Mouse (Mus musculus) naive thymus-derived CD4-positive, alpha-beta T cell, adult 5 months (primary cell): ENCODE results near the gene Ear6. TPM values are rescaled to one million over a fixed set of nuclear protein-coding genes. Genes with fewer than 3 reads are reported as not detected.

Experiments
- polyA plus RNA-seq: library from polyadenylated mRNA; unstranded; fragments of 100-300 nt; shearing (Covaris generic); gene quantifications from one replicate; pipeline ENCODE4 v1.2.1, GENCODE M21; 2017

Gene Ear6
- not detected for polyA plus RNA-seq

DNA sequence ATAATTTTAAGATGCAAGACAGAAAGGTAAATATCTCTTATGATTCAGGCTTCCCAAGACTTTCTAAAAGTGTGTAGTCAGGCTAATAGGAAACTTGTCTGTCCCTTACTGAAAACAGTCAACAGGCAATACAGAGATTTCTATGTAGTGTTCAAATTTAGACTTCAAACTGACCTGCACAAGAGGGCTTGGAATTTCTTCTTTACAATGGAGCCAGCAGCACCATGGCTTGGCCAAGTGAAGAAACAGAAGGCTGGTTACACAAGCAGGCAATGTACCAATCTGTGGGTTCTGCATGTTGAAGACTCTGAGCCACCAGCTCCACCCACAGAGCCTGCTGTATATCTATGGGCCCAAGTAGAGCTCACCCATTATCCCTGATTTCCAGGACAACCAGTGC is at the start of gene Ear6:
Ear6 (plus strand) TSS at position 301 of the 400 bp plus-strand sequence.

DNA sequence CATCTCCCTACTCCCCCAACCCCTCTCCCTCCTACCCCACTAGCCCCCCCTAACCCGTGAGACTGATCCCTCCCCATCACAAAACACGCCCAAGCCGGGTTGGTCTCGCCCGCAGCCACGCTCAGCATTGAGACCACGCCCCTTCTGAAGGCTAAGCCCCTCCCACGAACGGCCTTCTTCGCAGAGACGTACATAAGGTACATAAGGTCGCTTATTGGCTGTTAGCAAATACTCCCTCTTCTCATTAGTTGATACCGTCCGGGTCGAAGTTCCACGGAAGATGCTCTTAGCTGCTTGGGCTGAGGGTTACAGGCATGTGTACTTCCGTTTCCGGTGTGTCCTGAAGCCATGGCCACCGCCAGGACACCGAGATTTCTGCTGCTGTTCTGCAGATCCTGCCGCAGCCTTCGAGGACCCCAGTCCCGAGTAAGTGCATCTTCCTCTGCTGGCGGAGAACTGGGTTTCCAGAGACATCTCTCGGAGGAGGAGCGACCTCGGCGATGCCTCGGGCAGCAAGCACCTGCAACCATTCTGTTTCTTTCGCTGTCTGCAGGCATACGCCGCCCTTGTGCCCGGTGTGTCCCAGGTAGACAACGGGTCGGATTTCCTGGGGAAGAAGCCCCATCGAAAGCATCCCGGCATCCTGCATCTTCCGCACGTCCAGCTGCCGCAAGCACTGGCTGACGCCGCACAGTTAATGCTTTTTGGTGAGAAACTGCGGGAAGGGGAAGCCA is 31.3 kb downstream of the Ear6 start, which contains the start of gene Mettl17:
Mettl17 (plus strand) TSS at position 245 of the 734 bp plus-strand sequence.

DNA sequence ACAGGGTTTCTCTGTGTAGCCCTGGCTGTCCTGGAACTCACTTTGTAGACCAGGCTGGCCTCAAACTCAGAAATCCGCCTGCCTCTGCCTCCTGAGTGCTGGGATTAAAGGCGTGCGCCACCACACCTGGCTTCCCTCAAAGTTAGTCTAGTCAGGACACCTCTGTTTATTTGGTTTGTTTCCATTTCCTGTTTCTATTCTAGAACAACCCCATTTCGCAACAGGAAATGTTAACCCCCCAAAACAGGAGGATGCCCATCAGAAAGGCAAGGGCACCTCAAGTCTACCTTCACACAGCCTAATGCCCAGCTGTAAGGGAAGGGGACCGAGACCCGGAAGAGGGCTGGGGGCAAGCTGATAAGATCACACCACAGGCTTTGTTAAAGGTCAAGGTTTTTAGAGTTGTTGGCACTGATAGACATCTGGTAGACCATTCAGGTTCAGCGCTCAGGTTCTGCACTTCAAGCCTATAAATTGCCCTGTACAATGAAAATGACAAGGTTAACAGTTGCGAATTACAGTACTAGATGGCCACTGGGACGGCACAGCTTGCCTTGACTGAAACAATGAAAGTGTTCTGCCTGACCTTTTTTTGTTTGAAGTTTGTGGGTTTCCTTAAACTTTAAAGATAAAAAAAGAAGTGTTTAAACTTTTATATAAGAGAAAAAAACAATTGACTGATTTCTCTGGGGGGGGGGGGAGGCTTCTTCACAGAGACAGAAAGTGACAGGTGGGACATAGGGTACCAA is 38.9 kb downstream of the Ear6 start, which contains the start of gene Slc39a2:
Slc39a2 (plus strand) TSS at position 699 of the 749 bp plus-strand sequence.

Other genes starting within 250 kb of the Ear6 start
- gene Gm17078, start 242.4 kb upstream of the Ear6 start, polyA plus RNA-seq: not detected
- gene Gm4181, start 218.0 kb upstream of the Ear6 start, polyA plus RNA-seq: not detected
- gene Gm17079, start 158.2 kb upstream of the Ear6 start, polyA plus RNA-seq: not detected
- gene Gm5800, start 136.5 kb upstream of the Ear6 start, polyA plus RNA-seq: not detected
- gene Ang4, start 80.1 kb upstream of the Ear6 start, polyA plus RNA-seq: not detected
- gene AY358078, start 53.7 kb upstream of the Ear6 start, polyA plus RNA-seq: not detected
- 50.9 TPM for gene Mettl17, start 31.1 kb downstream of the Ear6 start, polyA plus RNA-seq
- 0.29 TPM for gene Slc39a2, start 39.2 kb downstream of the Ear6 start, polyA plus RNA-seq
- 29.5 TPM for gene Ndrg2, start 60.5 kb downstream of the Ear6 start, polyA plus RNA-seq
- not detected for gene Tppp2, start 64.7 kb downstream of the Ear6 start, polyA plus RNA-seq
- not detected for gene Rnase13, start 69.1 kb downstream of the Ear6 start, polyA plus RNA-seq
- gene Arhgef40, start 131.0 kb downstream of the Ear6 start, polyA plus RNA-seq: 0.21 TPM
- gene Tmem253, start 162.0 kb downstream of the Ear6 start, polyA plus RNA-seq: not detected
- gene Zfp219, start 167.0 kb downstream of the Ear6 start, polyA plus RNA-seq: 16.4 TPM
- gene Olfr221, start 188.8 kb downstream of the Ear6 start, polyA plus RNA-seq: not detected